9 mouse cellular contexts compared by ENCODE assay signal in the genomic region with DNA sequence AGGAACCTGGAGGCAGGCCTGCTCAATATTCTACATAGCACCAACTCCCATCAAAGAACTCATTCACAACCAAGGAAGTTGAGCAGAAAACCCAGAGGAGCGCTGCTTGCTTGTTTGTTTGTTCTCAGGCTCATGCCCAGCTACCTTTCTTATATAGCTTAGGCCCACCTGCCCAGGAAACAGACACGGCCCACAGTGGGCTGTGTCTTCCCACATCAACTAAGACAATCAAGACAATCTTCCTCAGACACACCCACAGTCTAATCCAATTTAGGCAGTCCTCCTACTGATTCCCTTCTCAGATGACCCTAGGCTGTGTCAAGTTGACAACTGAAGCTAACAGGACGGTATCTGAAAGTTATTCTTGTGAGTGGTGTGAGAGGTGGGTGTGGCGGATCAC. TPM values are rescaled to one million over a fixed set of nuclear protein-coding genes. Genes with fewer than 3 reads are reported as not detected.
A peak's percentile ranks its signal among the peaks of the same experiment; 100 is the strongest.
DNase-seq lines count a peak whose midpoint lies in the region; ATAC-seq and TF ChIP-seq lines count a peak whose summit lies in the region.
"Had no signal": no experiment of that assay in that cellular context is flagged by ENCODE, and none has a peak within 500 bp of the region (broad histone marks: within the 10 kb centered on the region; RNA-seq: fewer than 3 reads in every experiment).

TSS of gene Kcnq1 (plus strand) at position 301 of the 400 bp plus-strand sequence.

- WGBS in embryonic facial prominence, embryonic 13.5 days: 64% methylated on average over 4 of the region's 4 CpGs
- WGBS in liver, embryonic 16.5 days (ENCODE audit: insufficient replicate concordance): 51% methylated on average over 4 of the region's 4 CpGs

- H3K4me1 ChIP-seq in embryonic facial prominence, embryonic 13.5 days: peaks cover 11% of the 10 kb centered on the region
- H3K4me1 ChIP-seq in liver, embryonic 16.5 days (ENCODE audit: control insufficient read depth, low read depth, low read length): no peaks in the 10 kb centered on the region; the same call in 1 of the 2 replicates

- DNase-seq in gastrocnemius, adult 2 months: no peak
- DNase-seq in gastrocnemius, postnatal 10 days: no peak
- no peak for DNase-seq in heart, postnatal 4 days
- DNase-seq in c-Kit-positive CD71-positive TER-119-positive erythroid progenitor cells, embryonic 14.5 days (ENCODE audit: low spot score): no peak
- DNase-seq in adrenal gland, postnatal 14 days: no peak
- DNase-seq in gastrocnemius, postnatal 36 days: no peak
- DNase-seq: kidney, postnatal 10 days had no signal

- H3K27me3 ChIP-seq in embryonic facial prominence, embryonic 13.5 days: peaks cover 76% of the 10 kb centered on the region
- H3K27me3 ChIP-seq in liver, embryonic 16.5 days (ENCODE audit: control insufficient read depth, insufficient read depth, low read depth, low read length): peaks cover 43% of the 10 kb centered on the region

- intact Hi-C loops in gastrocnemius, adult 2 months (cut with DNase I): no loop called here
- intact Hi-C loops in gastrocnemius, postnatal 36 days (cut with DNase I): no loop called here

- H3K9ac ChIP-seq in embryonic facial prominence, embryonic 13.5 days: peak within 1 kb of the TSS; percentile 37; the same call in 1 of the 2 replicates
- no peak within 1 kb of the TSS for H3K9ac ChIP-seq in liver, embryonic 16.5 days (ENCODE audit: low read depth, low read length)

- peak within 1 kb of the TSS; percentile 78 for H3K4me2 ChIP-seq in embryonic facial prominence, embryonic 13.5 days
- H3K4me2 ChIP-seq in liver, embryonic 16.5 days (ENCODE audit: low read depth, low read length): peak within 1 kb of the TSS; percentile 55

- no peaks in the 10 kb centered on the region for H3K9me3 ChIP-seq in embryonic facial prominence, embryonic 13.5 days
- no peaks in the 10 kb centered on the region for H3K9me3 ChIP-seq in liver, embryonic 16.5 days (replicated peaks; ENCODE audit: control insufficient read depth, low read length)

- H3K27ac ChIP-seq in gastrocnemius, adult 2 months: peak within 1 kb of the TSS; percentile 40; the same call in 1 of the 2 replicates
- no peak within 1 kb of the TSS for H3K27ac ChIP-seq in embryonic facial prominence, embryonic 13.5 days
- H3K27ac ChIP-seq in liver, embryonic 16.5 days (ENCODE audit: low read length): no peak within 1 kb of the TSS

- H3K36me3 ChIP-seq in embryonic facial prominence, embryonic 13.5 days: no peaks in the 10 kb centered on the region
- H3K36me3 ChIP-seq in liver, embryonic 16.5 days (ENCODE audit: control insufficient read depth, insufficient read depth): no peaks in the 10 kb centered on the region

- no peak for TF ChIP-seq CTCF in gastrocnemius, adult 2 months (IDR thresholded peaks at IDR 0.05)

- H3K4me3 ChIP-seq in gastrocnemius, adult 2 months: peak within 1 kb of the TSS; percentile 72
- peak within 1 kb of the TSS; percentile 44 for H3K4me3 ChIP-seq in embryonic facial prominence, embryonic 13.5 days
- H3K4me3 ChIP-seq in liver, embryonic 16.5 days (ENCODE audit: low read depth, low read length): peak within 1 kb of the TSS; percentile 39

- no peak for ATAC-seq in embryonic facial prominence, embryonic 13.5 days (ENCODE audit: insufficient number of reproducible peaks, insufficient read depth, low FRiP score, low TSS enrichment, low read depth)
- ATAC-seq in liver, embryonic 16.5 days (ENCODE audit: low read depth): no peak

RNA-seq across cellular contexts. Expression of gene Kcnq1, which starts in this region (rescaled TPM):
- under 1 TPM; 0.33 to 0.67 TPM for total RNA-seq in gastrocnemius, adult 2 months (2021)
- 1 to 10 TPM; 1.6 to 1.9 TPM for total RNA-seq in gastrocnemius, postnatal 10 days (2021)
- polyA plus RNA-seq in embryonic facial prominence, embryonic 13.5 days (2015; fragmentation: Nextera tagmentation; extraction: Ambion mirVana): 0.69 and 0.84 TPM in 2 replicates
- 10 to 100 TPM; 51.7 to 55.3 TPM for total RNA-seq in heart, postnatal 4 days (2021)
- 0.36 and 0.65 TPM in 2 replicates for polyA plus RNA-seq in liver, embryonic 16.5 days (2015; fragmentation: Nextera tagmentation; extraction: Ambion mirVana)
- total RNA-seq in adrenal gland, postnatal 14 days (2021): 4.4 and 6.1 TPM in 2 replicates
- under 1 TPM; 0.31 to 0.69 TPM for total RNA-seq in gastrocnemius, postnatal 36 days (2021)
